Mouse (Mus musculus) thymus, adult 2 months (tissue): ENCODE data around the gene Phf2. TPM values are rescaled to one million over a fixed set of nuclear protein-coding genes. Genes with fewer than 3 reads are reported as not detected.

Experiments
- DNase-seq: peaks from one replicate; pipeline ENCODE4 v3.0.0; 2021
- H3K27ac ChIP-seq: fragments of 200-500 bp; 2 replicates; pipeline ENCODE4 v1.5.1; 2012; ENCODE audit warnings: low read length, control low read depth; ENCODE audit not compliant: control insufficient read depth, insufficient read depth
- H3K27me3 ChIP-seq: fragments of 200-500 bp; 2 replicates; pipeline ENCODE4 v1.6.1; 2012; ENCODE audit warnings: mild to moderate bottlenecking, low read length, moderate library complexity, mixed read lengths; ENCODE audit not compliant: control insufficient read depth, insufficient read depth
- H3K36me3 ChIP-seq: fragments of 200-500 bp; 2 replicates; pipeline ENCODE4 v1.6.1; 2012; ENCODE audit warnings: mild to moderate bottlenecking, low read length, moderate library complexity; ENCODE audit not compliant: control insufficient read depth, insufficient read depth
- H3K4me1 ChIP-seq: fragments of 200-500 bp; replicated peaks from 2 replicates; pipeline ENCODE4 v1.6.1; 2012; ENCODE audit warnings: low read length; ENCODE audit not compliant: control insufficient read depth, insufficient read depth
- H3K4me3 ChIP-seq: fragments of 200-500 bp; 2 replicates; pipeline ENCODE4 v1.5.1; 2012; ENCODE audit warnings: mild to moderate bottlenecking, low read length, control low read depth, moderate library complexity; ENCODE audit not compliant: control insufficient read depth, insufficient read depth
- CTCF ChIP-seq: fragments of 200-500 bp; IDR thresholded peaks from 2 replicates; pipeline ENCODE4 v1.5.1; 2012; ENCODE audit warnings: mild to moderate bottlenecking, control low read depth, low read length, moderate library complexity, borderline replicate concordance; ENCODE audit not compliant: control insufficient read depth, poor library complexity, insufficient read depth; ENCODE audit errors: extremely low read depth
- POLR2A ChIP-seq: fragments of 200-500 bp; IDR thresholded peaks from 2 replicates; pipeline ENCODE4 v1.6.1; 2012; ENCODE audit warnings: mild to moderate bottlenecking, low read length, control low read depth, moderate library complexity; ENCODE audit not compliant: control insufficient read depth, poor library complexity, insufficient read depth; ENCODE audit errors: extremely low read depth
- WGBS: fragments of 180-500 bp; shearing (Covaris S2); methylation state at CpG from one replicate; pipeline ENCODE4 v1.1.7; 2018; 5-methylcytosine and 5-hydroxymethylcytosine counted together
- polyA plus RNA-seq: library from polyadenylated mRNA; depleted of rRNA; stranded (reverse); fragments of >200 nt; gene quantifications from 2 replicates; pipeline ENCODE4 v1.2.3, GENCODE M21; 2012

Gene Phf2
- polyA plus RNA-seq, 1 experiment: 74.4 TPM

- TF ChIP-seq POLR2A (no peak), CTCF (no peak)
- H3K4me3 ChIP-seq: no peak overlapping the region
- no peaks in the 10 kb centered on the region for H3K27me3 ChIP-seq
- WGBS: 97% methylated on average over 2 of the region's 2 CpGs
- H3K27ac ChIP-seq: no peak overlapping the region
- H3K36me3 ChIP-seq: peaks cover 61% of the 10 kb centered on the region
- H3K4me1 ChIP-seq: no peaks in the 10 kb centered on the region
- DNase-seq: no peak
These were observed 34.5 kb upstream of the Phf2 start for GRCm38 (mm10) chr13:48905458-48905857.

GRCm38 (mm10) chr13:48895376-48895775 is 24.5 kb upstream of the Phf2 start:
- H3K36me3 ChIP-seq: peaks cover 71% of the 10 kb centered on the region
- DNase-seq: no peak
- H3K4me3 ChIP-seq: no peak overlapping the region
- no peaks in the 10 kb centered on the region for H3K27me3 ChIP-seq
- WGBS: 73% methylated on average over 5 of the region's 5 CpGs
- H3K27ac ChIP-seq: no peak overlapping the region
- no peak for TF ChIP-seq CTCF
- TF ChIP-seq POLR2A: no peak
- no peaks in the 10 kb centered on the region for H3K4me1 ChIP-seq

GRCm38 (mm10) chr13:48890260-48890960 is 19.5 kb upstream of the Phf2 start:
- no peak for DNase-seq
- H3K4me1 ChIP-seq: no peaks in the 10 kb centered on the region
- H3K36me3 ChIP-seq: peaks cover 83% of the 10 kb centered on the region
- H3K27ac ChIP-seq: no peak overlapping the region
- 93% methylated on average over 4 of the region's 4 CpGs for WGBS
- TF ChIP-seq POLR2A (no peak), CTCF (no peak)
- no peak overlapping the region for H3K4me3 ChIP-seq
- no peaks in the 10 kb centered on the region for H3K27me3 ChIP-seq

GRCm38 (mm10) chr13:48878534-48878933 is 7.6 kb upstream of the Phf2 start:
- peaks cover 2% of the 10 kb centered on the region for H3K4me1 ChIP-seq
- H3K27me3 ChIP-seq: no peaks in the 10 kb centered on the region
- peak overlapping the region; percentile 61 for H3K27ac ChIP-seq
- under 1% methylated on average over 36 of the region's 36 CpGs for WGBS
- peak overlapping the region; percentile 48 for H3K4me3 ChIP-seq
- TF ChIP-seq POLR2A (peak; percentile 98), CTCF (peak; percentile 57; the same call in 1 of the 2 replicates)
- DNase-seq: peak; percentile 98
- H3K36me3 ChIP-seq: peaks cover 36% of the 10 kb centered on the region

- TF ChIP-seq CTCF (no peak), POLR2A (no peak)
- peak overlapping the region; percentile 8; the same call in 1 of the 2 replicates for H3K27ac ChIP-seq
- no peaks in the 10 kb centered on the region for H3K27me3 ChIP-seq
- H3K4me1 ChIP-seq: peaks cover 9% of the 10 kb centered on the region
- no peak overlapping the region for H3K4me3 ChIP-seq
- H3K36me3 ChIP-seq: peaks cover 33% of the 10 kb centered on the region; the same call in 1 of the 2 replicates
- DNase-seq: no peak
These were observed 6.9 kb upstream of the Phf2 start for GRCm38 (mm10) chr13:48877805-48878204.

GRCm38 (mm10) chr13:48872726-48873125 is 1.8 kb upstream of the Phf2 start:
- TF ChIP-seq POLR2A (no peak), CTCF (no peak)
- Histone ChIP-seq H3K4me1 (peaks cover 34% of the 10 kb centered on the region), H3K27ac (peak overlapping the region; percentile 47), H3K27me3 (no peaks in the 10 kb centered on the region), H3K36me3 (peaks cover 16% of the 10 kb centered on the region; the same call in 1 of the 2 replicates), H3K4me3 (peak overlapping the region; percentile 80; the same call in 1 of the 2 replicates)
- 81% methylated on average over 5 of the region's 5 CpGs for WGBS
- DNase-seq: no peak
